Mouse (Mus musculus) embryonic stem cell, embryonic (primary cell): ENCODE results near the gene Ipp.

Experiments
- CTCF ChIA-PET, 4 experiments: fragments of 300-600 bp in 2 of 4; fragments of 350-600 bp in 2 of 4; sonication (Branson Sonifier 250); formaldehyde crosslinking; loops; one replicate each; lab custom pipeline; 2022; ENCODE audit warnings: inconsistent platforms in 2 of 4; lab: Charles Lee
- POLR2A ChIA-PET, 4 experiments: fragments of 300-600 bp in 2 of 4; fragments of 350-600 bp in 2 of 4; sonication (Branson Sonifier 250); formaldehyde crosslinking; loops; one replicate each; lab custom pipeline; 2022; ENCODE audit warnings: antibody characterized with exemption in 4 of 4, inconsistent platforms in 1 of 4; lab: Charles Lee

The Ipp gene

DNA sequence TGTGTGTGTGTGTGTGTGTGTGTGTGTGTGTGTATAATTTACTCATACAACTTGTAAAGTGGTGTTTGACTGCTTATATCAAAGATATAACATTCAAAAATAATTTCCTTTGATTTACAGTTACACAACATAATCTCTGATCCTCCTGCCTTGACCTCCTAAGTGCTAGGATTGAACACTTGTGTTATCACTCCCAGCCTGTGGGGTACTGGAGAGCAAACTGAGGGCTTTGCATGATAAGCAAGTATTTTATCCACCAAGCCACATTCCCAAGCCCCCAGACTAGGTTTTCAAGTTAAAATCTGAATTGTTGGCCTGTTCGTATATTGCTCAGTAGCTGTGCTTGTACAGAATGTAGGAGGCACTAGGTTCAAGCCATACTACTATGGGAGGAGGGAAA, 43.1 kb downstream of the Ipp start:
- CTCF ChIA-PET, result no interaction called here
- POLR2A ChIA-PET, result interaction anchor here in 2 of 4 experiments (0.7 to 1.6 kb wide), 3 partner anchors 11 to 290 kb away, joined by 4 to 6 read pairs (median 4); no protein-coding TSS in a partner anchor

DNA sequence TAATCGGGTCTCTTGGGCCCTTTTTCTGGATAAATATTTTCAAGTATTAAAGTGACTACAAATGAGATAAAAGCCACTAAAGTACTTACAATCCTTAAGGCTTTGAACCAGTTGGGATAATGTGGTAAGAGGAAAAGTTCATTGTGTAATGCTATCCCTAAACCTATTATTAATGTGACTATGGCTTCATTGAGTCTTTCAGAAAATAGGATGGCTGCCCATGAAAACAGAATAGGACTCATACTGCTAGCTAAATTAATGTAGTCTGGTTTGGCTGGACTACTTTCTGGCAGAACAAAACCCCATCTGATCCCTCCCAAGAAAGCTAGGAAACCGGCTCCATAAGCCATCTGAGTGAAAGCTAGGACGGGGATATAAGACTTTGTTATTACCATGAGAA, 45.7 kb downstream of the Ipp start:
- CTCF ChIA-PET, result no interaction called here
- POLR2A ChIA-PET, result interaction anchor here in 2 of 4 experiments (0.6 to 1.6 kb wide), 7 partner anchors 14 to 332 kb away, joined by 3 to 5 read pairs (median 3); partner anchors contain the start of genes Ipp (in 2 of the 2) and Pik3r3 (in 1 of the 2)

DNA sequence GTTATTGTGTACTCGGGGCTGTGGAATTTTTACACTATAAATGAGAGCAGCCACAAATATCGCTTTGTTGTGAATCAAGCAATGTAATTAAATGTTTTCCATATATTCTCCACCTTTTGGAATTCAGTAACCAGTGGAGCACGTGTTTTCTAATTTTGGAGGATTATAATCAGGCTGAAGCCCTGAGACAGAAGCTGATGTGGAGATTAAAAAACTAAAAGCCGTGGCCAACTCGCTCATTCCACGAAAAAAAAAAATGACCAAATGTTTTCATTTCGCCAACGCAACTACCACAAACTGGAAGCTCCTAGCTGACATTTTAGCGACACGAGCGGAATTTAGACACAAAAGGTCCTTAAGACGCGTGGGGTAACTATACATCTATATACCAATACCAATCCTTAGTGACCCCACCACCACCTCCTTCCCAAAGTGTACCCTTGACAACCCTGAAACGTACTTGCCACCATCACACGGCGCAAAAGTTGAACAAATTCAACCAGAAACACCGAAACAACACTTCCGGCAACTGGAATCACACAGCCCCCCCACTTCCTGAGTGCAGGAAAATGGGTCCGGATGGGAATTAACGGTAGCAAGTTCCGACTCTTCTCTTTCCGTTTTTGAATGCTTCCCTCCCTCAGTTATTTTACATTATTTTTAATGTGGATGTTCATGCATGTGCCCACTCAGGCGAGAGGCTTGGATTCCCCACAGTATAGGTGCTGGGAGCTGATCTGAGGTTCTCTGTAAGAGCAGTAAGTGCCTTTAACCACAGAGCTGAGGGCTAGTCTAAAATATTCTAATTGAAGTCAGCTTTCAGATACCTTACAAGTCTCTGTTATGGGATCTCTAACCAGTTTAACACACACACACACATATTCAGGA, 48.3 kb downstream of the Ipp start, which contains the start of gene Tmem69:
TSS of gene Tmem69 (minus strand) at position 524 of the 888 bp plus-strand sequence.
- POLR2A ChIA-PET, result interaction anchor here (0.5 to 3.3 kb wide), 36 partner anchors 8 to 443 kb away, joined by 3 to 49 read pairs (median 7); partner anchors contain the start of genes Ipp (in 2 of the 4), Pik3r3 (in 2 of the 4), Prdx1 (in 2 of the 4) and Akr1a1 (in 1 of the 4)
- CTCF ChIA-PET, result no interaction called here

DNA sequence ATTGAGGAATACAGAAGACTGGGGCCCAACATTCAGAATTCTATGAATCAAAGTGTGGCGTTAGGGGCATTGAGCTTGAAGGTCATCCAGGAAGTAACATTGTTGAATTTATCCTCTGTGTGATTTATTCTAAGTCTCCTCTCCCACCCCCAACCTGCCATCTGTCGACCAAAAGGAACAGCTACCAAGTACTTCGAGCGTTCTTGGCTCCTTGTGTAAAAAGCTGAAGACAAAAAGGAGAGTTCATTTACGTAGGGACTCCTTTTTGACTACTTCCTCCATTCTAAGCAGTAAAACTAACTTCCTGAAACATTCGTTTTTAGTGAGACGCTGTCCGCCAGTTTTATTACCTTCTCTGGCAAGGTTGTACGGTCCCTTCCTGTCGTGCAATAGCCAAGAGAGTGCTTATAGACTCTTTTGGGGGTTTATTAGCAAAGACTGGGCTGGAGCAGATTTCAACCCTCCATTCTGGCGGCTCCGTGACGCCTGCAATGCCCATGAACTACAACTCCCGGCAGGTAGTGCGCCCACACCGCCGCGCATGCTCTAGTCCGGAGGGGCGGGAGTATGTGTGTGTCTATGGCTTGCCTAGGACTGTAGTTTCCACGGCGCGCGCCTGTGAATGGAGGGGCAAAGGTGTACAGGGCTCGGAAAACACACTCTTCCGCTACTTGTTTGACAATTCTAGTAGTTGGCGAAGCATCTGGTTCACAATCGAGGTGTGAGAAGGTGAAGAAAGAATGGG, 49.4 kb downstream of the Ipp start:
- POLR2A ChIA-PET, result interaction anchor here (0.5 to 3.3 kb wide), 108 partner anchors 8 to 721 kb away, joined by 3 to 49 read pairs (median 5); partner anchors contain the start of genes Ccdc17 (in 3 of the 4), Ipp (in 3 of the 4), Pik3r3 (in 3 of the 4) and Pomgnt1 (in 3 of the 4)
- CTCF ChIA-PET, result interaction anchor here (0.6 to 1.4 kb wide), 6 partner anchors 10 to 1856 kb away, joined by 3 to 5 read pairs (median 4); partner anchors contain the start of genes Ccdc17 (in 1 of the 4) and Ipp (in 1 of the 4)

DNA sequence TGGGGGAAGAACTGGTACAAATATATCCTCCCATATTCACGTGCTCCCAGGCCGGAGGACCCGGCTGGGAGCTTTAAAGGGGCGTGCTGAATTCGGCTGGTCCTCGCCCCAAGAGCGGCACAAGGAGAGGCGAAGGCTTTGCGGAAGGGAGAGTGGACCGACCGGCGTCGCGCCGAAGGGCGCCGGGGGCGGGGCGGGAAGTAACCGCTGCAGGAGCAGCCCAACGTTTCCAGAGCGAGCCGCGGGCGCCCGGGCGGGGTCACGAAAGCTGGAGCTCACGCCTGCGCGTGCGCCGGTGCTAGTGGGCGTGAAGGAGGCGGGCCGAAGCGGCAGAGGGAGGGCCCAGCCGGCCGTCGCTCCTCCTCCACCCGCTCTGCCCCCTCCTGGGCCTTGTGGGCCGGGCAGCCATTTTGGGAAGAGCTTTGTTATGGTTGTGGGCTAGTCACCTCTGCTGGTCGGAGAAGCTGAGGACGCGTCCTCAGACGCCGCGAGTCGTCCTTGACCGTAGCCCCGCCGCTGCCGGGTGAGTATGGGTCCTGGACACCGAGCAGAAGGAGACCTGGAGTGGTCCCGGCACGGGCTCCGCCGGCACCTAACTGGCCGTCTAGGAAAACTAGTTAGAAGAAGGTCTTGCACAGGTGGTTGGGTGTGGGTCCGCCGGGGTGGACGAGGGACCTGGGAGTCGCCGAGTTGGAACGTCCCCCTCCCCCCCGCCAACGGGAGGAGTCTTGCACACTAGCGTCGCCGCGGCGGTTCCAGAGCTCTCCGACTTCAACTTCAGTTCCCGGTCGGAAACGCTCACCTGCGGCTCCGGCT, 50.2 kb downstream of the Ipp start, which contains the start of gene Gpbp1l1:
TSS of gene Gpbp1l1 (plus strand) at position 353 of the 816 bp plus-strand sequence.
- ChIA-PET POLR2A (interaction anchor here (0.5 to 3.3 kb wide), 119 partner anchors 8 to 720 kb away, joined by 3 to 49 read pairs (median 4); partner anchors contain the start of genes Ccdc17 (in 3 of the 4), Ipp (in 3 of the 4), Nsun4 (in 3 of the 4) and Pik3r3 (in 3 of the 4)), CTCF (interaction anchor here (0.6 to 1.4 kb wide), 7 partner anchors 10 to 1857 kb away, joined by 3 to 5 read pairs (median 4); partner anchors contain the start of genes Ccdc17 (in 1 of the 4) and Ipp (in 1 of the 4))

DNA sequence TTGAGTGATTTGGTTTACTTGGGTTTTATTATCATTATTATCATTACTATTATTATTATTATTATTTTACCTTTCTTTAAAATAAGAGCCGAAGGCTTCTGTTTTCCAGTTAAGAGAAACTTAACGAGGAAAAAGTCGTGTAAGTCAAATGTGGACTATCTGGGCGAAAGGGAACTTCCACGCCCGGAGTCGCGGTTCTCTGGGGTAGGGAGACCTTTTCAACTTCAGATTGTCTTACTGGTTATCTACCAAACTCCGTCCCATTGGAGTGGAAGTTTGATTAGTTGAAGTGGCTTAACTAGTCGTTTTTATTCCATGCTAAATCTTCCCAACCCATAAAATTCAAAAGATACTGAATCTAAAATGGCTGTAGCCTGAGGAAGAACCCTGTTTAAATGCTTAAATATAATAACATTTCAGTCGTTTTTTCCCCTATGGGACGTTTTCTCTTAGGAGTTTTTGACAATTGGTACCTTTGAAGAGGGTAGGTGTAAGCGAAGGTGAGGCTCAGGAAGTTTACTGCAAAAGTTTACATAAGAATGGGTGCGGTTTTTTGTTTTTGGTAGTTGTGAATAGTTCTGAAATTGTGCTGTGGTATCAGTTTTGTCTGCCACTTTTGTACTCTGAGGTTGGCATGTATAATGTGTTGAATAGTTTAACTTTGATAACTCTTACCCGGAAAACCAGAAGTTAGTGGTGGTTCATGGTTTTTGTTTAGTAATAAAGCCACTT, 51.0 kb downstream of the Ipp start:
- CTCF ChIA-PET, result interaction anchor here in 2 of 4 experiments (0.7 to 1.4 kb wide), 3 partner anchors 9 to 19 kb away, joined by 3 to 4 read pairs (median 3); no protein-coding TSS in a partner anchor
- POLR2A ChIA-PET, result interaction anchor here (0.5 to 3.3 kb wide), 85 partner anchors 9 to 624 kb away, joined by 3 to 49 read pairs (median 5); partner anchors contain the start of genes Ipp (in 3 of the 4), Prdx1 (in 3 of the 4), Akr1a1 (in 2 of the 4) and Ccdc17 (in 2 of the 4)
